Mouse (Mus musculus) liver, embryonic 12.5 days (tissue): ENCODE data around the gene Atg7. TPM values are rescaled to one million over a fixed set of nuclear protein-coding genes. Genes with fewer than 3 reads are reported as not detected.

Source experiments
- ATAC-seq: fragments of 200-750 bp; cut with Nextera tagmentation; 2 replicates; pipeline ENCODE4 v1.8.0; 2017; ENCODE audit warnings: moderate number of reproducible peaks, mild to moderate bottlenecking, moderate library complexity
- H3K27ac ChIP-seq: fragments of 300-500 bp; sonication (generic); 2 replicates; pipeline ENCODE4 v1.5.1; 2016; ENCODE audit warnings: mild to moderate bottlenecking
- H3K27me3 ChIP-seq: fragments of 300-500 bp; sonication (generic); replicated peaks from 2 replicates; pipeline ENCODE4 v1.6.1; 2016; ENCODE audit warnings: mild to moderate bottlenecking, moderate library complexity
- H3K36me3 ChIP-seq: fragments of 300-500 bp; sonication (generic); 2 replicates; pipeline ENCODE4 v1.6.1; 2016; ENCODE audit warnings: mild to moderate bottlenecking, moderate library complexity
- H3K4me1 ChIP-seq: fragments of 300-500 bp; sonication (generic); 2 replicates; pipeline ENCODE4 v1.6.1; 2016
- H3K4me2 ChIP-seq: fragments of 300-500 bp; sonication (generic); 2 replicates; pipeline ENCODE4 v1.6.1; 2016; ENCODE audit warnings: mild to moderate bottlenecking, moderate library complexity
- H3K4me3 ChIP-seq: fragments of 300-500 bp; sonication (generic); 2 replicates; pipeline ENCODE4 v1.5.1; 2016; ENCODE audit warnings: mild to moderate bottlenecking, moderate library complexity
- H3K9ac ChIP-seq: fragments of 300-500 bp; sonication (generic); 2 replicates; pipeline ENCODE4 v1.6.1; 2016; ENCODE audit warnings: mild to moderate bottlenecking, moderate library complexity
- H3K9me3 ChIP-seq: fragments of 300-500 bp; sonication (generic); replicated peaks from 2 replicates; pipeline ENCODE4 v1.6.1; 2016; ENCODE audit warnings: mild to moderate bottlenecking, moderate library complexity
- WGBS: fragments of 180-500 bp; shearing (Covaris S2); methylation state at CpG from one replicate; pipeline ENCODE4 v1.1.7; 2016; ENCODE audit not compliant: insufficient replicate concordance; 5-methylcytosine and 5-hydroxymethylcytosine counted together
- polyA plus RNA-seq: library from polyadenylated mRNA; unstranded; fragments of >200 nt; fragmentation: Nextera tagmentation; extraction: Ambion mirVana; gene quantifications from 2 replicates; pipeline ENCODE4 v1.2.1, GENCODE M21; 2016

The Atg7 gene
- polyA plus RNA-seq, 1 experiment from 2014 or later, result 15.0 TPM

GRCm38 (mm10) chr6:114854368-114854767 is 211.5 kb downstream of the Atg7 start:
- WGBS, result 50% methylated on average over 2 of the region's 2 CpGs
- Histone ChIP-seq H3K4me2 (no peak overlapping the region), H3K27me3 (no peaks in the 10 kb centered on the region; the same call in 1 of the 2 replicates), H3K36me3 (peaks cover 12% of the 10 kb centered on the region), H3K4me3 (no peak overlapping the region), H3K9me3 (no peaks in the 10 kb centered on the region), H3K4me1 (peaks cover 19% of the 10 kb centered on the region), H3K9ac (no peak overlapping the region), H3K27ac (no peak overlapping the region)
- ATAC-seq, result no peak

DNA sequence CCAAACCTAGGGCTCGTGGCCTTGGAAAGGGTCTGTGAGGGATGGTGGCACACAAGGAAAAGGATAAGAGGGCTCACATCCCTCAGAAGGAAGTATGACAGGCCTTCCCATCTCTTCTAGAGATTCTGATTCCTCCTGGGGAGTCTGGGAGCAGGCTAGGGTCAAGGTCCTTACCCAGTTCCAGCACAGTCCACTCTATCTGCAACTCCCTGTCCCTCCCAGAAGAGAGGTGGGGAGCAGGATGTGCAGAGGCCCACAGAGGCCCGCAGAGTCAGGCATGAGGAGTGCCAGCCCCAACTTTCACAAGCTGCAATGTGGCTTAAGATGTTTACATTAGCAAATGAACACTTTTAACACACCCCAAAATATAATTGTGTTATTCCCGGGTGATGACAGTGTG is 212.7 kb downstream of the Atg7 start:
- Histone ChIP-seq H3K27ac (no peak overlapping the region), H3K36me3 (peaks cover 22% of the 10 kb centered on the region), H3K4me1 (peaks cover 16% of the 10 kb centered on the region), H3K27me3 (no peaks in the 10 kb centered on the region; the same call in 1 of the 2 replicates), H3K9ac (no peak overlapping the region), H3K4me3 (no peak overlapping the region), H3K4me2 (no peak overlapping the region), H3K9me3 (no peaks in the 10 kb centered on the region)
- ATAC-seq, result no peak
- WGBS, result 60% methylated on average over 3 of the region's 3 CpGs

DNA sequence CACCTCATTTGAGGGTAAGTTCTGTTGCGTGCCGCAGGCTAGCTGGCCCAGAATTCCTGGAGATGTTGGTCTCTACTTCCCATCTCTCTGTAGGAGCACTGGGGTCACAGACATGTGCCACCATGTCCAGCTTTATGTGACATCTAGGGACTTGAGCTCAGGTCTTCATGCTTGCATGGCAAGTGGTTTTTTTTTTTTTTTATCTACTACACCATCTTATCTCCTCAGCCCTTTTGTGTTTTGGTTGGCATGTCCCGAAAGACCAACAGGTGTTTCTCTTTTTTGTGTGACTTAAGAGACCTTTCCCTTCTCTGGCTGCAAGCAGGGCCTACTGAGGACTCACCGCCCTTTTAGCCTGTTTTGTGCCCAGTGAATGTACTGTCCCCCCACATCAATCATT is 213.6 kb downstream of the Atg7 start:
- H3K9ac ChIP-seq, result no peak overlapping the region
- H3K4me2 ChIP-seq, result no peak overlapping the region
- peaks cover 31% of the 10 kb centered on the region for H3K36me3 ChIP-seq
- no peaks in the 10 kb centered on the region; the same call in 1 of the 2 replicates for H3K27me3 ChIP-seq
- H3K27ac ChIP-seq, result no peak overlapping the region
- peaks cover 16% of the 10 kb centered on the region for H3K4me1 ChIP-seq
- no peaks in the 10 kb centered on the region for H3K9me3 ChIP-seq
- no peak overlapping the region for H3K4me3 ChIP-seq
- ATAC-seq, result no peak
- 65% methylated on average over 4 of the region's 4 CpGs for whole genome bisulfite sequencing

DNA sequence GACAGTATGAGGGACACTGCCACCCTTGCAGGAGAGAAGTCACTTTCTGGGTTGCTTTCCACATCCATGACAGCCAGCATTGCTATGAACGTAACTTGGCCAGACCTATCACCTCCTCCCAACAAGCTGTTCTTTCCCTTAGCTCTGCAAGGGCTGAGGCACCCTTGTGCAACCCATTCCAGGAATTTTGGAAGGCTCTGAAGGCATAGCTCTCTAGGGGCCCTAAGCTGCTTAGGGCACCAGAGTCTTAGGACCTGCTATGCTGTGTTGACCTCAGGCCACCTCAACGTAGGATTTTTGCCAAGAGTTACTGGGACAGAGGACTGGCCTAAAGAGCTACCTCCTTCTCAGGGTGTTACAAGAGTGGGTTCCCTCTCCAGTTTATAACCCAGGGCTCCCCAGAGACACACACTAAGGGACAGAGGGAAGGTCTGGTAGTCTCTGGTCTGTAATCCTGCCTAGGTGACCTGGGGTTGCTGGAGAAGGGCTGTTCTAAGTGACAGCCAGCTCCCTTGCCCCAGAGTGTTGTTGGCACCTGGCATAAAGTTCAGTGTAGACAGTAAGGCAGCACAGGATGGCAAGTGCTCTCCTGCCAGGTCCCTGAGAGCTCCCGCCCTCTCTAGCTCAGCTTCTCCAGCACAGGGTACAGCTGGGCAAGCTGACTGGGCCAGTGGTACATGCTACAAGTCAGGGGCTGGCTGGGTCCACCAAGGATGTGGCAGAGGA is 215.3 kb downstream of the Atg7 start:
- peaks cover 28% of the 10 kb centered on the region for H3K4me1 ChIP-seq
- no peak overlapping the region for H3K27ac ChIP-seq
- H3K9me3 ChIP-seq, result no peaks in the 10 kb centered on the region
- H3K9ac ChIP-seq, result no peak overlapping the region
- no peak overlapping the region for H3K4me2 ChIP-seq
- WGBS, result 68% methylated on average over 3 of the region's 3 CpGs
- no peaks in the 10 kb centered on the region; the same call in 1 of the 2 replicates for H3K27me3 ChIP-seq
- no peak overlapping the region for H3K4me3 ChIP-seq
- no peak for ATAC-seq
- H3K36me3 ChIP-seq, result peaks cover 47% of the 10 kb centered on the region

GRCm38 (mm10) chr6:114858722-114859053 is 215.8 kb downstream of the Atg7 start:
- H3K27ac ChIP-seq, result no peak overlapping the region
- peaks cover 52% of the 10 kb centered on the region for H3K36me3 ChIP-seq
- no peaks in the 10 kb centered on the region for H3K9me3 ChIP-seq
- no peak overlapping the region for H3K4me2 ChIP-seq
- H3K27me3 ChIP-seq, result no peaks in the 10 kb centered on the region
- no peak overlapping the region for H3K4me3 ChIP-seq
- WGBS, result 62% methylated on average over 4 of the region's 4 CpGs
- peaks cover 28% of the 10 kb centered on the region for H3K4me1 ChIP-seq
- no peak overlapping the region for H3K9ac ChIP-seq
- no peak for ATAC-seq

- peaks cover 25% of the 10 kb centered on the region for H3K4me1 ChIP-seq
- peaks cover 62% of the 10 kb centered on the region for H3K36me3 ChIP-seq
- H3K9me3 ChIP-seq, result no peaks in the 10 kb centered on the region
- no peak overlapping the region for H3K4me3 ChIP-seq
- no peak overlapping the region for H3K4me2 ChIP-seq
- H3K9ac ChIP-seq, result no peak overlapping the region
- no peaks in the 10 kb centered on the region for H3K27me3 ChIP-seq
- no peak for ATAC-seq
- H3K27ac ChIP-seq, result no peak overlapping the region
- 77% methylated on average over 14 of the region's 14 CpGs for WGBS
These were observed 218.0 kb downstream of the Atg7 start for GRCm38 (mm10) chr6:114860677-114861568.

- peaks cover 25% of the 10 kb centered on the region; the same call in 1 of the 2 replicates for H3K4me1 ChIP-seq
- H3K4me2 ChIP-seq, result no peak overlapping the region
- H3K9ac ChIP-seq, result no peak overlapping the region
- H3K9me3 ChIP-seq, result no peaks in the 10 kb centered on the region
- 77% methylated on average over 9 of the region's 9 CpGs for WGBS
- no peak overlapping the region for H3K4me3 ChIP-seq
- no peak for ATAC-seq
- H3K27ac ChIP-seq, result no peak overlapping the region
- no peaks in the 10 kb centered on the region for H3K27me3 ChIP-seq
- peaks cover 62% of the 10 kb centered on the region for H3K36me3 ChIP-seq
These were observed 218.7 kb downstream of the Atg7 start for GRCm38 (mm10) chr6:114861591-114861990.

DNA sequence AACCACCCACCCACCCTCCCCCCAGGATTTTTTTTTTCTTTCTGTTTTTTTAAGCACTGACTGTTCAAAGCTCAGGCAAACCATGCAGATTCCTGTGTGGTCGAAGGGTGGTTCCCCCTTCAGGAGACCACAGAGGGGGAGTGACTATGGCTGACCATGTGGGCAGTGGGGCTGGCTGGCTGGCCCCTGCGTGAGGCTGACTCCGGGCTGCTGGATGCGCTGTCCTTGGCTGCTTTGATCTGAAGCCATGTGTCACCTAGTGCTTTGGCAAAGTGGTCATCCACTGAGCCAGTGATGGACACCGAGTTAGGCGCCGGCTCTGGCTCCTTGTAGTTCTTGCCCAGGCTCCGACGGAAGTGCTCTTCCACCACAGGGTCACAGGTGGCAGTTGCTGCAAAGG is 219.1 kb downstream of the Atg7 start:
- Histone ChIP-seq H3K36me3 (peaks cover 62% of the 10 kb centered on the region), H3K4me1 (peaks cover 25% of the 10 kb centered on the region; the same call in 1 of the 2 replicates), H3K9me3 (no peaks in the 10 kb centered on the region), H3K9ac (no peak overlapping the region), H3K4me3 (no peak overlapping the region), H3K27me3 (no peaks in the 10 kb centered on the region), H3K27ac (no peak overlapping the region), H3K4me2 (no peak overlapping the region)
- WGBS, result 76% methylated on average over 9 of the region's 9 CpGs
- no peak for ATAC-seq

DNA sequence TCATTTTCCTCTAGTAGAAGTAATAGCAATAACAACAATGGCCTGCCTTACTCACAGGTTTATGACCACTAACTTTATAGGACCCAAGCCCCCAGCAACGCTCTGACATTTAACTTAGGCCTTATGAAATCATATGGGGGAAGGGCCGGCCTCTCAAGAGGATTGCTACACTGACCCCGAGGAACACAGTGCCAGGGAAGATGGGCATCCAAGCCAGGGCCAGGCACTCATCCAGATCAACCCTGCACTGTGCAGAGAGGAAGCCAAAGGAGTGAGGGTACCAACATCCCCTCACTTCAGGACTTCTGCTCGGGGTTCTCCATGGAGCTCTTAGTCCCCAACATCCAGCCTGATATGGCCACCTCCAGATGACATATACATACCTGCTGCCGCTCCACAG is 220.6 kb downstream of the Atg7 start:
- Histone ChIP-seq H3K27me3 (no peaks in the 10 kb centered on the region), H3K9ac (no peak overlapping the region), H3K4me2 (no peak overlapping the region), H3K4me3 (no peak overlapping the region), H3K4me1 (peaks cover 25% of the 10 kb centered on the region), H3K9me3 (no peaks in the 10 kb centered on the region), H3K27ac (no peak overlapping the region), H3K36me3 (peaks cover 58% of the 10 kb centered on the region)
- WGBS, result 78% methylated on average over 5 of the region's 5 CpGs
- ATAC-seq, result no peak

- no peak overlapping the region for H3K9ac ChIP-seq
- no peak overlapping the region for H3K27ac ChIP-seq
- WGBS, result 80% methylated on average over 8 of the region's 8 CpGs
- no peak overlapping the region for H3K4me3 ChIP-seq
- no peak overlapping the region for H3K4me2 ChIP-seq
- H3K36me3 ChIP-seq, result peaks cover 55% of the 10 kb centered on the region
- no peak for ATAC-seq
- no peaks in the 10 kb centered on the region for H3K27me3 ChIP-seq
- peaks cover 34% of the 10 kb centered on the region for H3K4me1 ChIP-seq
- no peaks in the 10 kb centered on the region for H3K9me3 ChIP-seq
These were observed 221.5 kb downstream of the Atg7 start for GRCm38 (mm10) chr6:114864421-114864820.

- no peak overlapping the region for H3K9ac ChIP-seq
- no peak overlapping the region for H3K4me2 ChIP-seq
- no peak for ATAC-seq
- H3K4me3 ChIP-seq, result no peak overlapping the region
- WGBS, result 71% methylated on average over 3 of the region's 3 CpGs
- H3K9me3 ChIP-seq, result no peaks in the 10 kb centered on the region
- H3K36me3 ChIP-seq, result peaks cover 46% of the 10 kb centered on the region
- H3K27me3 ChIP-seq, result no peaks in the 10 kb centered on the region
- no peak overlapping the region for H3K27ac ChIP-seq
- peaks cover 50% of the 10 kb centered on the region for H3K4me1 ChIP-seq
These were observed 223.2 kb downstream of the Atg7 start for GRCm38 (mm10) chr6:114866078-114866477.

DNA sequence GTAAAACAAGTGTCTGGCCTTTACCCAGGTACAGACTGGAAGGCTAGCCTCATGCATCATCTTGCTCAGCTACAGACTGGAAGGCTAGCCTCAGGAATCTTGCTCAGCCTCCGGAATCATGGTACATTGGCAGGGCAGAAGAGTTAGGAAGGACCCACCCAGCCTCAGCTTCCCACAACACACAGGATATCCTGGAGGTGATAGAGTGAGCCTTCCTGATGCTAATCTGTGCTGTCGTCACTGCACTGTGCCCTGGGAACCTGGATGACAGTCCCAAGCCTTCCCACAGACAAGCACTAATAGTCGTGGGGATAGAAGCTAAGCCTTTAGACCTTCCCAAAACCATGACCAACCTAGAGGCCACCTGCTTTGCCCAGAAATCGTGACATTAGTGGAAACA is 223.7 kb downstream of the Atg7 start:
- H3K27me3 ChIP-seq, result no peaks in the 10 kb centered on the region
- peaks cover 50% of the 10 kb centered on the region for H3K4me1 ChIP-seq
- H3K4me2 ChIP-seq, result no peak overlapping the region
- no peak overlapping the region for H3K27ac ChIP-seq
- 44% methylated on average over 4 of the region's 4 CpGs for WGBS
- ATAC-seq, result no peak
- no peaks in the 10 kb centered on the region for H3K9me3 ChIP-seq
- H3K9ac ChIP-seq, result no peak overlapping the region
- peaks cover 46% of the 10 kb centered on the region for H3K36me3 ChIP-seq
- no peak overlapping the region for H3K4me3 ChIP-seq
